Mouse (Mus musculus) liver, postnatal 0 days (tissue): ENCODE data around the gene Pde6c.

Source experiments
- CTCF ChIP-seq: sonication (generic); IDR thresholded peaks from 2 replicates; pipeline ENCODE4 v1.5.1; 2016; ENCODE audit warnings: antibody characterized with exemption, low read depth
- EP300 ChIP-seq: IDR thresholded peaks from 2 replicates; pipeline ENCODE4 v1.6.1; 2016; ENCODE audit warnings: antibody characterized with exemption, low read depth, mild to moderate bottlenecking

DNA sequence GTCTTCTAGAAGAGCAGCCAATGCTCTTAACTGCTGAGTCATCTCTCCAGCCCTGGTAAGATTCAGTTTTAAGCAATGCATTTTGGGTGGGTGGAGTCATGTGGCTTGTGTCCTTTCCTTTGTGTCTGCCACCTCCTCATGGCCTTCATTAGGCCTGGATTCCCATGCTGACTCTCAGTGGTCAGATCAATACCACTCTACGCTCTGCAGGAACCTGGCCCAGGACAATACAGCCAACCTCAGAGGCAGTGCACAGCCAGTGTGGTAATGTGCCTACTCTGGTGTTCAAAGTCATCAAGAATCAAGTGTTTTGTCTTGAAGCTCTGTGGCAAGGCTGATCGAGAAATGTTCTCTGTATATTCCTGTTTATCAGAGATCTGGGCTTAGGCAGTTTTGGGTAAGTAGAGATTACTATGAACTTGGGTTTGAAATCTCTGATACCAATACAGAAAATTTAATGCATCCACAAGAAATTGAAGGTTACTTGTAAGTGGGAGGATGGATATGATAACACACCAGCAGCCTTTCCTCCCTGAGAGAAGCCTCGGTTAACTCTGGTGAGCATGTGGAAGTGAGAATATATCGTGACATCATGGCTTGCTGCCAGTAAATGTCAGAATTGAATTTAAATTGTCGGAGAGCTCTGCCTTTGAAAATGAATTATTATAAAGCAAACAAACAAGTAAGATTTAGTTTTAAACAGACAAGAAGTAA is 54.2 kb downstream of the Pde6c start:
- TF ChIP-seq CTCF = no peak
- no peak for TF ChIP-seq EP300
